Mouse (Mus musculus): ENCODE results near the gene Rsad2. TPM values are rescaled to one million over a fixed set of nuclear protein-coding genes. Genes with fewer than 3 reads are reported as not detected.

The Rsad2 gene
- total RNA-seq (2023): 1.7 to 2.4 TPM (median 2.3 TPM) in 4 replicates

DNA sequence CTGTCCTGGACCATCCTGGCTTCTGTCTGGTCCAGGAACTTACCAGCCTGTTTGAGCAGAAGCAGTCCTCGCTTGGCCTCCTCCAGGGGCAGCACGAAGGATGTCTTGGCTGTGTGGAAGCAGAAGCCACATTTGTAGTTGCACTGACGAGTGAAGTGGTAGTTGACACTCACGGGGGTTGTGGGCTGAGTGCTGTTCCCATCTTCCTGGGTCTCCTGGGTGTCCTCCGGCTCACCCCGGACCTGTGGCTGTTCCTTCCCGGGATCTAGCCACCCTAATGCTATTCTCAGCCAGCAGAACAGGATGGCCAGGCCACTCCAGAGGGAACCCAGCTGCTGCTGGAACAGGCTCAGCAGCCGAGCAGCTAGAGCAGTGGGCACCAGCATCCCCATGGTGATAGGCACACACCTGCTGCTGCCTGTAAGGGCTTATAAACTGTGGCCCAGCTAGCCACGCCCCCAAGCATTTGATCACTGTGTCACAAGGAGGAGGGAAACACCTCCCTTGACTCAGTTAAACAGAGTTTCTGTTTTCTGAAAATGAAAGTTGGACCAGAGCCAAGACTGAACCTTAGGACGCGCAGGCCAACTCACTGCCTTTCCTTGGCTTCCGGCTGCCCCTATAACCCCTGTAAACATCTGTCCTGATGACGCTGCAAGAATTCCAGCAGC is at the start of gene Rsad2:
Gene Rsad2, minus strand, starts transcription at position 425 of the 671 bp plus-strand sequence.

DNA sequence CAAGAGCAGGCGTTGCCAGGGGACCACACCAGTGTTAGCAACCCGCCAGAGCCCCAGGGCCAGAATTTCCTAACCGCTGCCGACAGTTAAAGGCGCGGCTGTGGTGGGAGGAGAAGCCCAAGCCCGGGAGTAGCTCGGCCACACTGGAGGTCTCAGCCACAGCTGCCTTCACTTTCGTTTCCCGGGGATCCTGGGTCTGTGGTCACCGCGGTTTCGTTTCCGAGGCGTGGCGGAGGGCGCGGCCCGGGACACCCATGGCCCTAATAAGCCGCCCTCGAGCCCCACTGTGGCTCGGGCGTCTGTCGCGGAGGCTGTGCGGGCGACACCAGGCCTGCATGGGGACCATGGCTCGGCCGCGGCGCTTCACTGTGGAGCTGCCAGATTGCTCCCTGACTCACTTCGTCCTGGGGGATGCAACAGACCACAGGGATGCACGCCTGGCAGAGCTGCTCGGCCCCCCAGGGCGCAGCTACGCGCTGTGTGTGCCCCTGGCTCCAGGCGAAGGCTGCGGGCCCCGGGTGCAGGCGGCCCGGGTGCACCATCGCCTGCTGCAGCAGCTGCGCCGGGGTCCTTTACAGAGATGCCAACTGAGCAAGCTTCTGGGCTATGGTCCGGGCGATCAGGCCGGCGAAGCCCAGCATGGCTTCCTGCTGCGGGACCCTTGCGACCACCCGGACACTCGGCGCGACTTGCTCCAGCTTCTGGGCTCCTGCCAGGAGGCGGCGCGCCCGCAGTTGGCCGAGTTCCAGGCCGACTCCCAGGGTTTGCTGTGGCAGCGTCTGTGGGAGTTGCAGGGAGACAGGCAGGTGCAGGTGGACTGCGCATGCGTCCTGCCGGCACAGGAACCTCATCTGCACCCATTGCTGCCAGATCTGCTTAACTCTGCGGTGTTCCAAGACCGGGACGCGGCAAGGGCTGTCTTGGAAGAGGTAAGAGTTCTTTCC is 13.1 kb upstream of the Rsad2 start, which contains the start of gene Cmpk2:
Gene Cmpk2, plus strand, starts transcription at position 107 of the 944 bp plus-strand sequence.

DNA sequence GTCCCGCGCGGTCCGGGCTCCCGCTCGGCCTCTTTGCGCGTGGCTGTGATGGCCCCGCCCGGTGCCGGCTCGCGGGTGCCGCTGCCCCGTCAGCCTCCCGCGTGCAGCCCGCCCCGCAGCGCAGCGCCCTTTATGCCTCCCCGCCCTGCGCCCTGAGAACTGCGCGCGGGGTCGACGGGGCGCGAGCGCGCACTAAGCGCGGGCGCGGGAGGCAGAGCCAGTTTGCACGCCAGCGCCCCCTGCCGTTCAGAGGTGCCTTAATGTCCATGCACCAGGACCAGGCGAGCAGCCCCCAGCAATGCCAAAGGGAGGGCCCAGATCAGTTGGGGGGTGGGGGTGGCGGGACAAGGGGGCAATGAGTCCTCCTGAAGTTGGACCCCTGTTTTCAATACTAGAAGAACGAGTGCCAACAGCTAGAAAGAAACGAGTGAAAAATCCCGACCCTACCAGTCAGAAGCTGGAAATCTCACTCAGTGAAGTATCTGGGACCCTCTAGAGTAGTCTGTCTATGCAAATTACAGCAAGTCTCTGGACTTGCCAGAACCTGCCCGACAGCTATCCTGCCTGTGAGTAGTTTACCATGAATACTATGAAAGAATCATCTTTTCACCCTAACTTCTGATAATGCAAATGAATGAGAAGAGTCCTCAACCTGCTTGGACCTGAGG is 41.0 kb downstream of the Rsad2 start, which contains the start of gene Rnf144a:
Gene Rnf144a, minus strand, starts transcription at position 151 of the 668 bp plus-strand sequence.

Other genes starting within 250 kb of the Rsad2 start
- gene Rnf144a, start 41.2 kb downstream of the Rsad2 start, total RNA-seq (2023): 78.9 to 97.0 TPM (median 81.1 TPM) in 4 replicates
- 9.6 to 14.2 TPM (median 11.1 TPM) in 4 replicates for gene Cmpk2, start 12.8 kb upstream of the Rsad2 start, total RNA-seq (2023)

Data from B cell, adult 62 days (primary cell).